Mouse (Mus musculus) cerebellum, adult 2 months (tissue): ENCODE results near the gene Katnbl1.

Experiments used
- CTCF ChIP-seq: fragments of 200-500 bp; IDR thresholded peaks from 2 replicates; pipeline ENCODE4 v1.5.1; 2011; ENCODE audit warnings: low read depth, mild to moderate bottlenecking, control low read depth, low read length, moderate library complexity, borderline replicate concordance; ENCODE audit not compliant: insufficient read depth
- POLR2A ChIP-seq: fragments of 200-500 bp; IDR thresholded peaks from 2 replicates; pipeline ENCODE4 v1.6.1; 2011; ENCODE audit warnings: low read length, control low read depth, borderline replicate concordance; ENCODE audit not compliant: insufficient read depth

GRCm38 (mm10) chr2:112374610-112375009, 4.4 kb upstream of the Katnbl1 start:
- no peak for TF ChIP-seq POLR2A
- TF ChIP-seq CTCF: no peak
